Mouse (Mus musculus): ENCODE data around the gene Ppp1r36. TPM values are rescaled to one million over a fixed set of nuclear protein-coding genes. Genes with fewer than 3 reads are reported as not detected.

Ppp1r36 gene
- polyA plus RNA-seq, 1 experiment: 1.1 TPM

DNA sequence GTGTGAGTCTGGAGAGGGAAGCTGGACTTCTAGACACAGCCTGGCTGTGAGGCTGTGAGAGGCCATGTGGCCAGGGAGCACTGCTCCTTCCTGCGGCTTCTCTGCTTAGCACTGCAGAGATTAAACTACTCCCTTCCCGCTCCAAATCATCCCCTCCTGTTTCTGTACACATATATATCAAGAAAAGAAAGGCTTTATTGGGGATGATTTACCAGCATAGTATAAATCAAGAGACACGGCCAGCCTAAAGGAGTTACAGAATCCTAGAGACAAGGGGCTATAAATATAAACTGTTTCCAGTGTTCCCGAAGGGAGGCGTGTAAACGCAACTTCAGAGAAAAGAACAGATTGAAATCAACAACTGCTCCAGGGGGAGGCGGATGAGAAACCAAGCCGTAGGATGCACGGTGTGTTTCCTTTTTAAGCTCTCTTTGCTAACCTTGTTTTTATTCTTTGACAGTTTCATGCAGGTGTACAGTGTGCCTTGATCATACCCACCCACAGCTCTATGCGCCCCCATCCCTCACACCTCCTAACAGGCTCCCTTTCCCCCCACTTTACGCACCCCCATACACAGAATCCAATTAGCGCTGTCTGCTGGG, 47.4 kb downstream of the Ppp1r36 start:
- no peak overlapping the region for H3K27ac ChIP-seq (ENCODE audit: insufficient read depth, low read length)
- H3K27me3 ChIP-seq (ENCODE audit: control insufficient read depth, insufficient read depth, low read length, poor library complexity, severe bottlenecking): no peaks in the 10 kb centered on the region
- no peak overlapping the region for H3K9ac ChIP-seq (ENCODE audit: low read depth, poor library complexity, severe bottlenecking)
- TF ChIP-seq POLR2A (IDR thresholded peaks at IDR 0.05; ENCODE audit: insufficient read depth, low read length) (no peak), EP300 (IDR thresholded peaks at IDR 0.05; ENCODE audit: insufficient read depth, low read depth, low read length) (no peak), CTCF (IDR thresholded peaks at IDR 0.05; ENCODE audit: low read depth, low read length) (no peak)
- H3K9me3 ChIP-seq (replicated peaks; ENCODE audit: control insufficient read depth, insufficient read depth, low read length, poor library complexity, severe bottlenecking): no peaks in the 10 kb centered on the region
- H3K4me3 ChIP-seq (ENCODE audit: low read depth, low read length): no peak overlapping the region
- H3K36me3 ChIP-seq (ENCODE audit: control insufficient read depth, insufficient read depth, low read length, poor library complexity, severe bottlenecking): no peaks in the 10 kb centered on the region
- H3K4me1 ChIP-seq (ENCODE audit: control insufficient read depth, insufficient read depth, low read length): no peaks in the 10 kb centered on the region

DNA sequence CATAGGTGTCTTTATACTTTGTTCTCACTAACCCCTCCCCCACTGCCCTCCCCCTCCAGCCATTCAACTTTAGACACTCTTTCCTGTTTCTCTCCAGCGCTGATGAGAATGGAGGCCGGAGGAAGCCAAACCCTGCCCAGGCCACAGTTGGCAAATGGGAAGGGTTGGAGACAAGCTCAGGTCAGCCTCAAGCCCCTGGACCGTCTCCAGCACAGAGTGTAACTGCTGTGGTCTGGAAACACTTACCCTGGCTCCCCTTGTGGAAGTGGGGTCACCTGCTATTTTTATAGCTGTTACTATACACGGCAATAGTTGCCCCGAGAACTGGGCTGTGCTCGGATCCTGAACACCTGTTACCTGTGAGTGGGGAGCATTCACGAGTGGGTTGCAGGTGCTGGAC, 49.3 kb downstream of the Ppp1r36 start:
- Histone ChIP-seq H3K4me3 (ENCODE audit: low read depth, low read length) (no peak overlapping the region), H3K9me3 (replicated peaks; ENCODE audit: control insufficient read depth, insufficient read depth, low read length, poor library complexity, severe bottlenecking) (no peaks in the 10 kb centered on the region), H3K27me3 (ENCODE audit: control insufficient read depth, insufficient read depth, low read length, poor library complexity, severe bottlenecking) (no peaks in the 10 kb centered on the region), H3K9ac (ENCODE audit: low read depth, poor library complexity, severe bottlenecking) (no peak overlapping the region), H3K27ac (ENCODE audit: insufficient read depth, low read length) (no peak overlapping the region), H3K36me3 (ENCODE audit: control insufficient read depth, insufficient read depth, low read length, poor library complexity, severe bottlenecking) (no peaks in the 10 kb centered on the region), H3K4me1 (ENCODE audit: control insufficient read depth, insufficient read depth, low read length) (no peaks in the 10 kb centered on the region)
- TF ChIP-seq CTCF (IDR thresholded peaks at IDR 0.05; ENCODE audit: low read depth, low read length): no peak
- TF ChIP-seq POLR2A (IDR thresholded peaks at IDR 0.05; ENCODE audit: insufficient read depth, low read length): no peak
- no peak for TF ChIP-seq EP300 (IDR thresholded peaks at IDR 0.05; ENCODE audit: insufficient read depth, low read depth, low read length)

GRCm38 (mm10) chr12:76467256-76467655, 49.9 kb downstream of the Ppp1r36 start:
- Histone ChIP-seq H3K27me3 (ENCODE audit: control insufficient read depth, insufficient read depth, low read length, poor library complexity, severe bottlenecking) (no peaks in the 10 kb centered on the region), H3K4me3 (ENCODE audit: low read depth, low read length) (no peak overlapping the region), H3K36me3 (ENCODE audit: control insufficient read depth, insufficient read depth, low read length, poor library complexity, severe bottlenecking) (no peaks in the 10 kb centered on the region), H3K27ac (ENCODE audit: insufficient read depth, low read length) (no peak overlapping the region), H3K9ac (ENCODE audit: low read depth, poor library complexity, severe bottlenecking) (no peak overlapping the region), H3K4me1 (ENCODE audit: control insufficient read depth, insufficient read depth, low read length) (no peaks in the 10 kb centered on the region), H3K9me3 (replicated peaks; ENCODE audit: control insufficient read depth, insufficient read depth, low read length, poor library complexity, severe bottlenecking) (no peaks in the 10 kb centered on the region)
- TF ChIP-seq CTCF (IDR thresholded peaks at IDR 0.05; ENCODE audit: low read depth, low read length) (no peak), EP300 (IDR thresholded peaks at IDR 0.05; ENCODE audit: insufficient read depth, low read depth, low read length) (no peak), POLR2A (IDR thresholded peaks at IDR 0.05; ENCODE audit: insufficient read depth, low read length) (no peak)

- Histone ChIP-seq H3K9ac (ENCODE audit: low read depth, poor library complexity, severe bottlenecking) (no peak overlapping the region), H3K9me3 (replicated peaks; ENCODE audit: control insufficient read depth, insufficient read depth, low read length, poor library complexity, severe bottlenecking) (no peaks in the 10 kb centered on the region), H3K4me3 (ENCODE audit: low read depth, low read length) (no peak overlapping the region), H3K4me1 (ENCODE audit: control insufficient read depth, insufficient read depth, low read length) (no peaks in the 10 kb centered on the region), H3K27me3 (ENCODE audit: control insufficient read depth, insufficient read depth, low read length, poor library complexity, severe bottlenecking) (no peaks in the 10 kb centered on the region), H3K27ac (ENCODE audit: insufficient read depth, low read length) (no peak overlapping the region), H3K36me3 (ENCODE audit: control insufficient read depth, insufficient read depth, low read length, poor library complexity, severe bottlenecking) (no peaks in the 10 kb centered on the region)
- TF ChIP-seq EP300 (IDR thresholded peaks at IDR 0.05; ENCODE audit: insufficient read depth, low read depth, low read length) (no peak), CTCF (IDR thresholded peaks at IDR 0.05; ENCODE audit: low read depth, low read length) (peak; percentile 54), POLR2A (IDR thresholded peaks at IDR 0.05; ENCODE audit: insufficient read depth, low read length) (no peak)
Observed at GRCm38 (mm10) chr12:76472046-76472445, 54.7 kb downstream of the Ppp1r36 start.

DNA sequence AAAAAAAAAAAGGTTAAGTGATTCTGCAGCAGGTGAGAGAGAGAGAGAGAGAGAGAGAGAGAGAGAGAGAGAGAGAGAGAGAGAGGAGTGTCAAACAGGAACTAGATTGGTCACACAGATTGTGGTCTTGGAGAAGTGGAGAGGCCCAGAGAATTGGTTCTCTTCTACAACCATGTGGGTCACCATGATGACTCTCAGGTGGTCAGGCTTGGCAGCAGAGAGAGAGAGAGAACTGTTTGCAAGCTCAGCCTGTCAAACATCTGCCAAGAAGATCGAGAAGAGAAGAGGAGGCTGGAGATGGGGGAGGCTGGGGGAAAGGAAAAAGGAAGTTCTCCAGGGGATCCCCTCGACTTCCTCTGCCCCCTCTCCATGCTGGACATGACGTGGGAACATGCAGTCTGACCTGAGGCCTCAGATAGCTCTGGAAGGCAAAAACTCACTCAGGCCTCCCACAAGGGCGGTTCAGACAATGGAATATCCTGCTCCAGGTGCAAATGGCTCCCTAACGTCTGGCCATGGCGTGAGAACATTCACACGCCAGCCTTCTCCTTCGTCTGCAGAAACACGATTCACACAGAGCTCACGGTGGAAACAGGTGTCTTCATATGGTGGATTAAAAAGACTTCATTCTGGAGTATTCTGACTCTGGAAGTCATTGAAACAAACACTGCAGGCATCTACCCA, 56.4 kb downstream of the Ppp1r36 start:
- H3K27ac ChIP-seq (ENCODE audit: insufficient read depth, low read length): no peak overlapping the region
- no peak for TF ChIP-seq POLR2A (IDR thresholded peaks at IDR 0.05; ENCODE audit: insufficient read depth, low read length)
- no peak for TF ChIP-seq CTCF (IDR thresholded peaks at IDR 0.05; ENCODE audit: low read depth, low read length)
- no peak for TF ChIP-seq EP300 (IDR thresholded peaks at IDR 0.05; ENCODE audit: insufficient read depth, low read depth, low read length)
- H3K4me3 ChIP-seq (ENCODE audit: low read depth, low read length): no peak overlapping the region
- H3K27me3 ChIP-seq (ENCODE audit: control insufficient read depth, insufficient read depth, low read length, poor library complexity, severe bottlenecking): no peaks in the 10 kb centered on the region
- no peak overlapping the region for H3K9ac ChIP-seq (ENCODE audit: low read depth, poor library complexity, severe bottlenecking)
- H3K36me3 ChIP-seq (ENCODE audit: control insufficient read depth, insufficient read depth, low read length, poor library complexity, severe bottlenecking): no peaks in the 10 kb centered on the region
- H3K4me1 ChIP-seq (ENCODE audit: control insufficient read depth, insufficient read depth, low read length): no peaks in the 10 kb centered on the region
- H3K9me3 ChIP-seq (replicated peaks; ENCODE audit: control insufficient read depth, insufficient read depth, low read length, poor library complexity, severe bottlenecking): no peaks in the 10 kb centered on the region

DNA sequence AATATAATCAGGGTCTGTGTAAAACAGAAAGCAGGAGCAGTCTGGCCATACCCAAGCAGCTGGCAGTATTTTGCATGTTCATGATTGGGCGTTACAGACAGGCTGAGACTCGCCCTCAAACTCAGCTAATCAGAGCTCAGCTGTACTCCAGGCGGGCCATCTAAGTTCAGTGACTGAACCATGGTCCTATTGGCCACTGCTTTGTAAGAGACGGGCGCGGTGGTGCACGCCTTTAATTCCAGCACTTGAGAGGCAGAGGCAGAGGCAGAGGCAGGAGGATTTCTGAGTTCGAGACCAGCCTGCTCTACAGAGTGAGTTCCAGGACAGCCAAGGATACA, 56.9 kb downstream of the Ppp1r36 start:
- TF ChIP-seq EP300 (IDR thresholded peaks at IDR 0.05; ENCODE audit: insufficient read depth, low read depth, low read length): no peak
- Histone ChIP-seq H3K36me3 (ENCODE audit: control insufficient read depth, insufficient read depth, low read length, poor library complexity, severe bottlenecking) (no peaks in the 10 kb centered on the region), H3K9me3 (replicated peaks; ENCODE audit: control insufficient read depth, insufficient read depth, low read length, poor library complexity, severe bottlenecking) (no peaks in the 10 kb centered on the region), H3K4me1 (ENCODE audit: control insufficient read depth, insufficient read depth, low read length) (no peaks in the 10 kb centered on the region), H3K27ac (ENCODE audit: insufficient read depth, low read length) (no peak overlapping the region), H3K27me3 (ENCODE audit: control insufficient read depth, insufficient read depth, low read length, poor library complexity, severe bottlenecking) (no peaks in the 10 kb centered on the region), H3K4me3 (ENCODE audit: low read depth, low read length) (no peak overlapping the region), H3K9ac (ENCODE audit: low read depth, poor library complexity, severe bottlenecking) (no peak overlapping the region)
